Mouse (Mus musculus): ENCODE results near the gene Gpr146.

The Gpr146 gene

DNA sequence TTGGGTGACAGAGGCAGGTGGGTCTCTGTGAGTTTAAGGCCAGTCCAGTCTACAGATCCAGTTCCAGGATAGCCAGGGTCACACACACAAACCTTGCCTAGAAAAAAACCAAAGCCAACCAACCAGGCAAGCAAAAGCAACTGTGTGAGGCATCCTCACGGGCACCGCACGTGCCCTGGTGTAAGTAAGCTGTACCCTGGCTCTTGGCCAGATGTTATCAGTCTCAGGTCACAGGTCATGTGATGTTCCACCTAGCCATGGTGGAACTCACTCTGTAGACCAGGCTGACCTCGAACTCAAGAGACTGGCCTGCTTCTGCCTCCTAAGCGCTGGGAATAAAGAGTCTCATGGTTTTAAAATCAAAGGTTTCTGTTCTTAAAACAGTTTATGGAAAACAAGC lies 18.3 kb upstream of the Gpr146 start:
- DNase-seq: no peak

DNA sequence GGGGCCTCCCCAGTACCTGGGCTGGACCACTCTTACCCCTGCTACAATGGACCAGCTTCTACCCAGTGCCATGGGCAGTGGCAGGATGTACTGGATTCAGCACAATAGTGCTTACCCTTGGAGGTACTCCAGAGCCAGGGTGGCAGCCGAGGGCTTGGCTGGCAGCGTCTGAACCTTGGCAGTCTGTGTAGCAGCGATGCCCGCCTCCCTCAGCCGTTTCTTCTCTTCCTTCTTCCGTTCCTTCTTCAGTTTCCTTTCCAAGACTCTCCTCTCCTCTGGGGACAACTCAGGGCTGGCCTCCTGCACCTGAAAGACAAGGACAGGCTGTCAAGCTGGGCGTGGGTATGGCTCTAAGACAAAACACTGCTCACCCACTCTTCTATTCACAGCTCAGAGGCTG lies 13.6 kb upstream of the Gpr146 start:
- no peak for DNase-seq

DNA sequence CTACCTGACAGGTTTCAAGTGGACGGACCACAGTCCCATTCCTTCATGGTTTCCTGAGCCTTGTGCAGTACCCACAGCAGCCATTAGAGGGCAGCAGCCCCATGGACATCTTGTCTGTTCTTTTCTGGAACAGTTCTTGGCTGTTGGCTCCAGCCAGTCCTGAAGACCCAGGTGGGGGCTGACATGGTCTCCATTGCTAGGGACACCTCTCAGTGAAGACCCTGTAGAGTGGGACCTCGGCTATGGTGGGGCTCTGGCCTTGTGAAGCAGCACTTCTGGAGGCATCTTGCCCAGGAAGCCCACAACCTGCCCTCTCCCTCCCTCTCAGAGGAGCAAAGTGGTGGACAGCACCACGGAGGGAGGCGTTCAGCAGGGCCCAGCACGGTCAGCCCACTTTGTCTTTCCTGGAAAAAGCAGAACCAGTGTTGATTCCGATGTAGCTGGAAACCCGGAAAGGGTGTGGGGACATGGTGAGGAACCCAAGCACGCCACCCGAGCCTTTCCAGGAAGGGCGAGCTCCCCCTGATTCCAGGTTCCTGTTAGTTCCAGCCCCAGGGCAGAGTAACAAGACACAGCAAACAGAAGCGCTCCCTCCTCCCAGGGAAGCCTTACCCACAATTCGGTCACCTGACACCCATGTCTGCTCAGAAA lies 13.1 kb upstream of the Gpr146 start:
- DNase-seq: peak; percentile 84

DNA sequence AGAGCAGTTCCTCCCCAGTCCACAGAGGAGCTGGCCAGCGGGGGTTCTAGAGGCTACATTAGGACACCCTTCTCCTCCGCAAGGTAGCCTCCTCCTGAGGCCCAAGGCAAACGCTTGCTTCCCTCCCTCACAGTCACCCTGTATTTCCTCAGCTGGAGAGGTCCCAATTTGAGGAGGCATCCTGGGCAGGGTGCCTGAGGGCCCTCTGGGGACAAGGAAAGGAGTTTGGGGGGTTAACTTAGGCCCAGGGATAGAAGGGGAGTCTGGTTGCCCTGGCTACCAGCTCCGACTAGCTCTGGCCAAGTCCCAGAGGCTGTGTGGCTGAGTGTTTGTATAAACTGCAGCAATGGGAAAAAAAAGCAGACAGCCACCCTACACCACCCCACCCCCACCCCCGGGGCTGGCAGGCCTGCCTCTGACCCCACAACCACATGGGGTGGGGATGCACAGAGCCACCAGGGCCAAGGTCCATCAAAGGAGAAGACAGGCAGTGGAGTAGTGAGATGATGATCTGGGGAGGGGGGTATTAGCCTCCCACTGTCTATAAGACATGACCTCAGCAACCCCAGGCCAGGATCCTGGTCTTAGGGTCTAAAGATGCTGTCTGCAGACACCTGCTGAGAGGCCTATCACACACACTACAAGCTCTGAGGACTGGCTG lies 12.5 kb upstream of the Gpr146 start:
- no peak for DNase-seq

DNA sequence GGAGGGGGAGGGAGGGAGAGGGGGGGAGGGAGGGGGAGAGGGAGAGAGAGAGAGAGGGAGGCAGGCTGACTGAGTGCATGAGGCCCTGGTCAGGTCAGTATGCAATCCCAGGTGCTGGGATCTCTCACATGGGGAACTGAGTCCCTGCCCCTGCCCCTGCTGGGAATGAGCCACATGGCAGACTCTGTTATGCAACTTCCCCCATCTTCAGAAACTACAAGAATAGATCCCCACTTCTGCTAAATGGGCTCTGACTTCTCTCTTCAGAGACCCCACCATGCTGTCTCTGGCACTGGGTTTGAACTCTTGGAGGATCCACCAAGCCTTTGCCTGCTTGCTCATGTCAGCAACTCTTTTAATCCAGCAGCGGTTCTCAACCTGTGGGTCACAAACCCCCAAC lies 11.7 kb upstream of the Gpr146 start:
- DNase-seq: no peak

DNA sequence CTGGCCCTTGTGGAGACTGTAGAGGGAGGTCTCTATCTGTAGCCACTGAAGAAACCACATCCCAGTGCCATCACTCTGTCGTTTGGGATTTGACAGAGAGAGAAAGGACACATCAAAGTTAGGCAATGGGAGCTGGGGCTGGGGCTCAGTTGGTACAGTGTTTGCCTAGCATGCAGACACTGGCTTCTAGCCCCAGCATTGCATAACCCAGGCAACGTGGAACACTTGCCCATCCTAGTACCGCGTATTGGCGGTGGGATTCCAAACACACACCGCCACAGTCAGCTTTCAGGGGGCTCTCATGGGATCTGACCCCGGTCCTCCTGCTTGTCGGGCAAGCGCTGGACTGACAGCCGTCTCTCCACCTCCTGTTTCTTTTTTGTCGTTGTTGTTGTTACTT lies 11.0 kb upstream of the Gpr146 start:
- no peak for DNase-seq

DNA sequence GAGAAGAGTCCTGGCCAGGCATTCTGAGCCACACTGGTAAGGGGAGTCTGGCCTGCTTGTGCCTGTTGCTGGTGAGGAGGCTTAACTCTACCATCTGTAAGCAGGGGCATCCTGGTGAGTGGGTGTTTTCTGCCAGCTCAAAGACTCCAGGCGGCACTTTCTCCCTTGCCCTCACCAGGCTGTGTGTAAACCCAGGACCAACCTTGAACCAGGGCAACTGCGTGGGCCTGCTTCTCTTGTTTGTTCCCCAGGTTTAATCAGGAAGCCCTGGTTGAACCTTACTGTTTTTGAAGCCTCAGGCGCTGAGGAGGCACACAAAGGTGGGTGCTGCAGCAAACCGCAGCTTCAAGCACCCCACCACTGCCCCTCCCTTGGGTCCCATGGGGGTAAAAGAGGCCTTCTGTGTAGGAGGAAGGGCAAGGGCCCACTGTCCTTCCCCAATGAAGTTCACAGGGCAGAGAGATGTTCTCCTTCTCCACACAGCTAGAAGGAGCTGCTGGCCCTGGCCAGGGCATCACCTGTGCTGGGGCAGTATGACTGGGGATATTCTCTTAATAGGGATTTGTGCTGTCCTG lies 9.5 kb upstream of the Gpr146 start:
- DNase-seq: no peak

DNA sequence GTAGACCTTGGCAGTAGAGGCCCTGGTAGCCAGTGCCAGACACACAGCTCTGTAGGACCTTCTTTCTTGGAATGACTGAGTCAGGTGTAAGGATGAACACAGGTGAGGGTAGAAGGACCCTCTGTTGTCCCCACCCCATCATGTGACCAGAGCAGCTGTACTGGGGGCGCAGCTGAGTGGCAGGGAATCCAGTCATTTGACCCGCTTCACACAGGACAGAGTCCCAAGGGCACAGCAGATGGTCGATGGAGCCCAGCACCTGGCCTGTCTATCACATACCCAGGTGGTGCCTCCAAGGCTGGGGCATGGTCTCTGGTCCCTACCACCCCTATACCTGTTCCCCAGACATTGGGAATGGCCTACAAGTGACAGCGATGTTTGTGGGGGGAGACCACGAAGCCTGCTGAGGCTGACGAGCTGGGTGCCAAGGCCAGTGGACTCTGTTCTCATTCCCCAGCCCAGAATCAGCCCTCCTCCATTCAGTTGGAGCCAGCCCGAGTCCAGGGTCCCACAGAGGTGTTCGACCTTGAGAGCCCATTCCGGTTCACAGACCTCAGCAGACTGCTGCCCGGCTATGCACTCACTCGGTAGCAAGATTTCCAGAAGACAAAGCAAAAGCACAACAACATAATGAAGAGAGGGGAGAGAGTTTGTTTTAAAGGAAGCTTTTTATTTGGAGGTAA lies 8.7 kb upstream of the Gpr146 start:
- no peak for DNase-seq

DNA sequence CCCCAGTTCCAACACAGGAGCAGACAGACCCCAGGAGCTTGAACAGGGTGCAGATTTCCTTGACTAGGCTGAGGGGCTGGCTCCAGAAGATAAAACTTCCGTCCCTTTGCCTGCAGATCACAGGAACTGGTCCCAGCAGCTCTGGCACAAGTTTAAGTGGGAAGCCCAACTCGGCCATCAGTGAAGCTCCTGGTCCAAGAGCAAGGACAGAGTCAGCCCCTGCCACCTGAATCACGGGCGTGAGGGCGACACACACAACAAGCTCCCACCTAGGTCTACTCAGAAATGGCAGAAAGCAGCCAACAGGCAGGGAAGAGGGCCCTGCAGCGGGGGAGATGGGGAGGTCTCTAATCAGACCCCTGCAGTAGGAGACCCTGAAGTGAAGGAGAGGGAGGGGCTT lies 7.2 kb upstream of the Gpr146 start:
- DNase-seq: no peak

DNA sequence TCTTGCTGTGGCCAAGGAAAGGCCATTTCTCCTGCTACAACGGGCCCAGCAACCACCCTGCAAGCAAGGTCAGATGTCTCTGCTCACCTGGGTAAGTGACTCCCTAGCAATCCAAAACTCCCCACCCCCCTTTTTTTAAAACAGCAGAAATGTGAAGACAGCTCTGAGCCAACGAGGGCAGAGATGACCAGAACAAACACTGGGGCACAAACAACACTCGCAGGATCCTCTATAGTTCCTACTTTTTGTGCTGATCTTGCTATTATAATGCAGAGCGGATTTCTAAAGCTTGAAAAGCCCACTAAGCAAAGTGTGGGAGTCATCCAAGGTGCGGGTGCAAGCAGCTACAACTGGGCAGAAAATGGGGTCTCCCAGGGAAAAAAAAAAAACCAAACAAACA lies 6.4 kb upstream of the Gpr146 start:
- no peak for DNase-seq

DNA sequence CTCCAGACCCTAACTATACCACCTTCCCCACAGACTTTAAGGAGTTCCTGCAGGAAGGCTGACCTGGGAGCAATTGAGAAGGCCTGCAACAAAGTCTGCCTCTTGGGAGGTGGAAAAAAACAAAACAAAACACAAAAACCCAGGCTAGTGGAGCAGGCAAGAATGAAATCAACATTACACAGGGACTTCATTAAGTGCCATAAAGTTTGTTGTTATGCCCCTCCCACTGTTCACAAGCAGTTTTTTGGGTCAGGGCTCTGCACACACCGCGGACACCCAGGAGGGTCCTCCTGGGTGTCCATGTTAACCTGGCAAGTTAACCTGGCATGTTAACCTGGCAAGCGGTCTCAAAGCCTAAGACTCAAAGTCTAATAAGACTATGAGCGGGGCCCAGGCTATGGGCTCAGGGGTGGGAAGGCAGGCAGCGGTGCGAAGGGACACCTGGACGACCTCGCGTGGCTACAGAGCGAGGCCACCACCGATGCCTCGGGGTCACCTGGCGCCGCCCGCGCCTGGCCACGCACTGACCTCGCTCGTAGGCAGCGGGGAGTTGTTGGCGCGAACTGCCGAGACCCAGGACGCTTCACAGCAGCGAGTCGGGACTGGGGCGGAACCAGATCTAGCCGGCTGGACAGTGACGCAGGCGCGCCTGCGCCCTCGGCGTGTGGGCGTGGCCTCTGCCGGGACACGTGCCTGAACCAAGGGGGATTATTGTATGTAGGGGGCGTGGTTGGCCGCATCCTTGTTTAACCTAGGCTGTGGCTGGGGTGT lies 5.7 kb upstream of the Gpr146 start:
- DNase-seq: peak; percentile 95

DNA sequence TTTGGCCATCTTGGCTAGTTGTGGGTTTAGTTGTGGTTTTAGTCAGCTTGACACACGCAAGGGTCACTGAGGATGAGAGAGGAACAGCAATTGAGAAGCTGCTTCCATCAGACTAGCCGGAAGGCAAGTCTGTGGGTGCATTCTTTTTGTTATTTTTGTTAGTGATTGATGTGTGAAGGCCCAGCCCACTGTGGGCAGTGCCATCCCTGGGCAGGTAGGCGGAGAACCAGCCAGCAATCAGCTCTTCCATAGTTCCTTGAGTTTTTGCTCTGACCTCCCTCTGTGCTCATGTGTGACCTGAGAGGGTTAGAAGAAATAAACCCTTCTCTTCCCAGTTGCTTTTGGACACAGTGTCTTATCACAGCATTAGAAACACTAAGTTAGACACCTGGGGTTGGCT lies 4.4 kb upstream of the Gpr146 start:
- no peak for DNase-seq

DNA sequence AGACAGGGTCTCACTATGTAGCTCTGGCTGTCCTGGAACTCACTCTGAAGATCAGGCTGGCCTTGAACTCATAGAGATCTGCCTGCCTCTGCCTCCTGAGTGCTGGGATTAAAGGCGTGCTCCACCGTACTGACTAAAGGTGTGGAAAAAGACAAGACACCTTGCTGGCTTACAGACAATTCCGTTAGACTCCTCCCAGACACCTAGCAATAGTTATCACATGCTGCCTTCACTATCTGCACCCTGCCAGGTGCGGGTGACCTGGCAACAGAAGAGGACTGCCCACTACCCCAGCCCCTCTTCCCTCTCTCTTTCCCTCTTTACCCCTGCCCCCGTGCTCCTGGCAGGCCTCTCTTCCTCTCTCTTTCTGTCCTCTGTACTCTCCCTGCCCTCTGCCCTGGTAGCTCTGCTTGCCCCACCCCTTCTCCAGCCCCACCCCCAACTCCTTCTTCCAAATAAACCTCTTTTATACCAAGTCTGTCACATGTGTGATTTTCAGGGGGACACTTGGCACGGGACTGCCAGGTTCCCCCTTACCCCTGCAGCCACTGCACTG lies 3.5 kb upstream of the Gpr146 start:
- no peak for DNase-seq

DNA sequence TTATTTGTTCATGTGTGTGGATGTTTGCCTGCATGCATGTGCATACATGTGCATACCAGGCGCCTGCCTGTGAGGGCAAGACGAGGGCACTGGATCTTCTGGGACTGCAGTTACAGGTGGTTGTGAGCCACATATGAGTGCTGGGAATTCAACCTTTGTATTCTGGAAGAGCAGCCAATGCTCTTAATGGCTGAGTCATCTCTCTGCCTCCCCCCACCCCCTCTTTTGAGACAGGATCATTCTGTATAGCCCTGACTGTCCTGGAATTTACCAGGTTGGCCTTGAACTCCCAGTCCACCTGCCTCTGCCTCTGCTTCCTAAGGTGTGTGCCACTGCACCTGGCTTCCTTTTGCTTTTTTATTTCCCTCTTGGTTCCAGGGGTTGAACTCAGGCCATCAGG lies 2.7 kb upstream of the Gpr146 start:
- DNase-seq: no peak

DNA sequence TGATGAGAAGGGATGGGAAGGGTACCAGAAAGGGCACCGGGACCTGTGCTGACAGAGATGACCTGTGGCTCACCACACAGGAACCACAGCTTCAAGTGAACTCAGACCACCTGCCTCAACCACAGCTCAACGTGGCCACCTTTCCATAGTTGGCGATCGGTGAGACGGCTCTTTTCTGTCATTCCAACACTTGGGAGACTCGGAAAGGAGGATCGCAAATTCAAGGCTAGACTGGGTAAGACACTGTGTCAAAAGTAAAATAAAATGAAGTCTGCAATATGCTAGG lies 717 bp downstream of the Gpr146 start:
- no peak for DNase-seq

DNA sequence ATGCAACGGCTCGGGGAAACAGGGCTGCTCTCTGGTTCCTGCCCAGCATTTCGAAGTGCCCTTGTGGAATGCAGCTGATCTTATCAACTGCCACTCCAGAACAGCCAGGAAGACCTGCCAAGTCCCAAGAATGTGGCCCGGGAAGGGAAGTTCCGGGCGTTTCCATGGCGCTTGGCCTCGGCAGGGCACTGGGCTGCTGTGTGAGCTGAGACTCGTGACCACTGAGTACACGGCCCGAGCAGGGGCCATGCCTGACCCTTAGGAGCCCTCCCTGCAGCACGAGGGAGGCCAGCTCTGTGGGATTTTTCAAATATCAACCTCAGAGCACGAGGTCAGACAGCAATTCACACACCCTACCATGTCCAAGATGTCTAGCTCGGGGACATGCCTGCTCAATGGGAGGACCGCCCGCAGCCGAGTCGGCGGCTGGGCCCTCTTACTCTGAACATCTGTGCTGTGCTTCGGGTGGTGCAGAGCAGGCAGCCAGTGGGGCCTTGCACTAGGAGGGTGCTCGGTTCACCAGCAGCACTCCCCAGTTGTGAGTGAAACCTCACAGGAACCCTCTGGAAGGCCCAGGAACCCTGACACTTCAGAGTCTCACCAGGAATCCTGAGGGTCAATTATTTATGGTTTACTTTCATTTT lies 1.6 kb downstream of the Gpr146 start:
- peak; percentile 46 for DNase-seq

DNA sequence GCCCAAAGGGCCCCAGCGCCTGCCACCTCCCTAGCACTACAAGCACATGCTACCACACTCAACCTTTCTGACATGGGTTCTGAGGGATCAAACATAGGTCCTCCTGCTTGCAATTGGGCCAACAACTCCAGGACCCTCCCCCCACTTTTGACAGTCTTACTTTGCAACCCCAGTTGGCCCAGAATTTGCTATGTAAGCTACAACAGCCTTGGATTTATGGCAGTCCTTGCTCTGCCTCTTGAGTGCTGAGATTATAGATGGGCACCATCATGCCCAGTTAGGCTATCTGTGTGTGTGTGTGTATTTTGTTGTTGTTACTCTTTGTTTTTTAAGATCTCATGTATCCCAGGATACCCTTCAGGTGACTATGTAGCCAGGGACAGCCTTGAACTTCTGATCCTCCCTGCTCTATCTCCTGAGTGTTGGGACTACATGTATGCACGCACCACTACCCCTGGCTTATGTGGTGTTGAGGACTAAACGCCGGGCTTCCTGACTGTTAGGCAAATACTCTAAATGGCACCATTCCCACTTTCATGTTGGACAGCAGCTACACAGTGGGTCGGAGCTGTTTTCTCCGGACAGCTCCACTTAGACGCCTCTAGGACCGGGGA lies 2.4 kb downstream of the Gpr146 start:
- DNase-seq: no peak

DNA sequence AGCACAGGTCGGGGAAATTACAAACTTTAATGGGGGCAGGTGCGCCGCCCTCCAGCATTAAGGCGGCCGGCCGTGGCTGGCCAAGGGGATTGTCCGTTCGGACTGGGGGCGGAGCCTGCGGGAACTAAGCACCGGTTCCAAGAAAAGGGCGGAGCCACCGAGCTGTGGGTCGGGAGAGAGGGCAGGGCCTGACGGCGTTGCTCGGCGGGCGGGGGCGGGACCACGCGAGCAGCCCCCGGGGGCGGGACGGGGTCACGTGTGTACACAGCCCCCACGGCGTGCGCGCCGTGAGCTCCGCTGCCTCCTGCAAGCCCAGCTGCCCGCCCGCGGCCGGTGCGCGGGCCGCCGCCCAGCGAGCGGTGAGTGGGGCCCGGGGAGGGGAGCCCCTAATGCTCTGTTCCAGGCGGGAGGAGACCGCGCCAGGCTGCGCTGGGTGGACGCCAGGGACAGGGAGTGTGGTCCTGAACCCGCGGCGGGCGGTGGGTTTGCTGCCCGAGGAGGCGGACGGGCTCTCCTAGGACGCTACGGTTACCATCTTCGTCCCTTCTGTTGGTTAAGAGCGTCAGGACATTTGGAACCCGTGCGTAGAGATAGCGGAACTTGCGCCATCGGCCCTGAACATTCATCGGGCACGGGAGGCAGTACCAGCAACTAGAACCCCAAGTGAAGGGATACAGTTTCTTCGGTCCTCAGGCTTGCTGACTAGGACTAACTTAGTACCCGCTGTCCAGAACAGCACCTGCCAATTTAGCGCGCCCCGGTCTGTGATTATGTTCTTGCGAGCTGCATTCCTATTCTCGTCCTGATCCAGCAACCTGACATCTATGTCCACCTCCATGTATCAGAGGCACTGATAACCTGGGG lies 3.1 kb downstream of the Gpr146 start:
- peak; percentile 96 for DNase-seq

DNA sequence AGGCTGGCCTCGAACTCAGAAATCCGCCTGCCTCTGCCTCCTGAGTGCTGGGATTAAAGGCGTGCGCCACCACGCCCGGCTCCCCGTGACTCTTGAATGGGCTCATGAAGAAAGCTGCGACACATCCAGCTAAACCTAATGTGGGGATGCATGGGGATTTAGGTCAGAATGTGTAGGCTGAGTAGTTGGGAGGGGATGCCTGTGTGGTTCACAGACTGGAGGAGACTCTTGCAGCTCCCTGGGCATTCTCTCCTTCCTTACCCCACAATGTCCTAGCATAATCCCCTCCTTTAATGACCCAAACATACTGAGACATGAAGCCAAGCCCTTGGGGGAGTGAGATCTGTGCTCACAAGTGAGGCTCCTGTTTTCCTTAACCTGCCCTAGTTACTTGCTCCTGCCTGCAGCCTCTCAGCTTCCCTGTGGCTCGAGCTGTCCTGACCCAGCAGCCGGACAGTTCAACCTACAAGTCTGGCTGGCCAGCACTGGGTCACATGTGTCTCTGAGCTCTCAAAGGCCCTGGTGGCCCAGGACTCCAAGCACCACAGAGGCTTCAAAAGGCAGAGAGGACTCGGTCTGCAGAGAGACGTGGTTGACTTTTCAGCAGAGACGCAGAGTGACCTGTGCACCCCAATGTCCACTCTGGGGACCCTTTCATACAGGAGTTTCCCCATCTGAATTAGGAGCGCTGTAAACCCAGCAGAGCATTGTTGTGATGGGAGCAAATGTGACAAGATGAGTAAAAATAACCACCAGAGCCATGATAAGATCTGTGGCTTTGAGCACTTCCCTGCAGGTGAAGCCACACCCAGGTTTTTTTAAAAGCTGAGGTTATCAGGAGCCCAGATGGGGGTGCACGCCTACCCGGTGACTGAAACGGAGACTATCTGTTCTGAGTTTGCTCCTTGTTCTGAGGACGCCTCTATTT lies 4.4 kb downstream of the Gpr146 start:
- DNase-seq: no peak

DNA sequence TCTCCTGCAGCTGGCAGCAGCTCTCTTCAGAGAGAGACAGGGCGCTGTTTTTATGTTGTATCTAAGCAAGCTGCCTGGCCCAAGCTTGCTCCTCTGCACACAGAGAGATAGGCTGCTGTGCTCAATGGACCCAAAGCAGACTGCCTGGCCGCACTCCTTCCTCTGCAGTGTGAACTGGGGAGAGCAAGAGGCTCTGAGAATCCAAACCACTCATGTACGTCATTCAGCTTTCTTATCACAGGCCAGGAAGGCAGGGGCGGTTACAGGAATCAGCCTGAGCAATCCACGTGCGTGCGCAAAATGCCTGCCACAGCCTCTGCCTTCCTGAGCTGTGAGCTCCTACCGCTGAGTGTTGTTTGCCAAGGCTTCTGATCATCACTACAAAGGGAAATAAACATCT lies 5.3 kb downstream of the Gpr146 start:
- no peak for DNase-seq

Data from embryo, embryonic 11 days (tissue).